Mouse (Mus musculus) C2C12 (cell line): Measurements from ENCODE around the gene Rftn1.

Experiments used
- CEBPB ChIP-seq: IDR thresholded peaks from one replicate; pipeline ENCODE4 v1.6.1; 2011; ENCODE audit warnings: low read depth, mild to moderate bottlenecking, control low read depth, moderate library complexity
- CTCF ChIP-seq: IDR thresholded peaks from one replicate; pipeline ENCODE4 v1.5.1; 2011; ENCODE audit not compliant: control insufficient read depth, insufficient read depth, insufficient read length
- FOSL1 ChIP-seq: IDR thresholded peaks from one replicate; pipeline ENCODE4 v1.8.0; 2011; ENCODE audit warnings: mild to moderate bottlenecking, low read length; ENCODE audit not compliant: poor library complexity, insufficient read depth, severe bottlenecking
- MAX ChIP-seq: IDR thresholded peaks from one replicate; pipeline ENCODE4 v1.6.1; 2011; ENCODE audit warnings: mild to moderate bottlenecking, control low read depth
- MYOD1 ChIP-seq: IDR thresholded peaks from one replicate; pipeline ENCODE4 v1.6.1; 2011; ENCODE audit warnings: low read depth; ENCODE audit not compliant: control insufficient read depth, insufficient read length
- MYOG ChIP-seq: IDR thresholded peaks from one replicate; pipeline ENCODE4 v1.6.1; 2011; ENCODE audit not compliant: control insufficient read depth, insufficient read length; ENCODE audit errors: extremely low read depth
- USF1 ChIP-seq: IDR thresholded peaks from one replicate; pipeline ENCODE4 v1.6.1; 2011; ENCODE audit warnings: low read depth, mild to moderate bottlenecking, control low read depth, moderate library complexity

- no peak for TF ChIP-seq CTCF
- no peak for TF ChIP-seq MAX
- TF ChIP-seq USF1, result no peak
- TF ChIP-seq MYOG, result no peak
- no peak for TF ChIP-seq FOSL1
- TF ChIP-seq MYOD1, result no peak
- TF ChIP-seq CEBPB, result no peak
Measured at GRCm38 (mm10) chr17:50091829-50092228, 98.6 kb downstream of the Rftn1 start.
